In genomic region chr4:136748842-136749392, GRCm38 (mm10) we compare ENCODE assay signal across 10 mouse cellular contexts.
A peak's percentile ranks its signal among the peaks of the same experiment; 100 is the strongest.
DNase-seq lines count a peak whose midpoint lies in the region; ATAC-seq and TF ChIP-seq lines count a peak whose summit lies in the region.
"Had no signal": no experiment of that assay in that cellular context is flagged by ENCODE, and none has a peak within 500 bp of the region (broad histone marks: within the 10 kb centered on the region; RNA-seq: fewer than 3 reads in every experiment).

No protein-coding gene starts in this region.

- DNase-seq in lung, adult 2 months: no peak
- no peak for DNase-seq in embryonic facial prominence, embryonic 11.5 days (ENCODE audit: low spot score)
- no peak for DNase-seq in hindbrain, embryonic 10.5 days (ENCODE audit: low spot score)
- DNase-seq in embryo, embryonic 10 days (ENCODE audit: low spot score): no peak
- DNase-seq in urinary bladder, postnatal 36 days (ENCODE audit: low spot score in 2 of 2): no peak
- DNase-seq: kidney, postnatal 14 days; right cerebral cortex, adult 18-20 months had no signal

- H3K27me3 ChIP-seq in lung, embryonic 15.5 days: 0 out of 2 replicates have a peak, but pooled peaks cover 4% of the 10 kb centered on the region
- no peaks in the 10 kb centered on the region; the same call in 1 of the 2 replicates for H3K27me3 ChIP-seq in embryonic facial prominence, embryonic 11.5 days (ENCODE audit: control insufficient read depth, insufficient read depth, low read length)
- H3K27me3 ChIP-seq in hindbrain, embryonic 10.5 days (ENCODE audit: insufficient read depth, poor library complexity, severe bottlenecking): peaks cover 5% of the 10 kb centered on the region; the same call in 1 of the 2 replicates
- H3K27me3 ChIP-seq in neural tube, embryonic 13.5 days: no peaks in the 10 kb centered on the region

- ATAC-seq in lung, embryonic 15.5 days (ENCODE audit: borderline replicate concordance, extremely low read depth, low FRiP score, low TSS enrichment): no peak
- no peak for ATAC-seq in embryonic facial prominence, embryonic 11.5 days (replicated peaks; ENCODE audit: insufficient number of reproducible peaks, low FRiP score, low TSS enrichment, low read depth)
- no peak for ATAC-seq in neural tube, embryonic 13.5 days (ENCODE audit: low read depth)
- ATAC-seq in megakaryocyte, adult 5-6 weeks (ENCODE audit: poor library complexity, severe bottlenecking): no peak

- no peaks in the 10 kb centered on the region for H3K9me3 ChIP-seq in lung, embryonic 15.5 days
- H3K9me3 ChIP-seq in embryonic facial prominence, embryonic 11.5 days (replicated peaks; ENCODE audit: control insufficient read depth, low read length): no peaks in the 10 kb centered on the region
- no peaks in the 10 kb centered on the region for H3K9me3 ChIP-seq in hindbrain, embryonic 10.5 days
- no peaks in the 10 kb centered on the region for H3K9me3 ChIP-seq in neural tube, embryonic 13.5 days

- H3K9ac ChIP-seq in lung, embryonic 15.5 days: no peak overlapping the region
- no peak overlapping the region; the same call in 1 of the 2 replicates for H3K9ac ChIP-seq in embryonic facial prominence, embryonic 11.5 days (replicated peaks; ENCODE audit: low read length)
- H3K9ac ChIP-seq in neural tube, embryonic 13.5 days: no peak overlapping the region

- no peak for TF ChIP-seq POLR2A in lung, adult 2 months (IDR thresholded peaks at IDR 0.05; ENCODE audit: borderline replicate concordance, extremely low read depth, low read depth, low read length)

- H3K4me1 ChIP-seq in lung, embryonic 15.5 days: peaks cover 24% of the 10 kb centered on the region
- H3K4me1 ChIP-seq in lung, adult 2 months (ENCODE audit: control insufficient read depth, insufficient read depth, low read length): no peaks in the 10 kb centered on the region
- H3K4me1 ChIP-seq in embryonic facial prominence, embryonic 11.5 days (ENCODE audit: control insufficient read depth, insufficient read depth, low read length): peaks cover 6% of the 10 kb centered on the region
- H3K4me1 ChIP-seq in hindbrain, embryonic 10.5 days (replicated peaks): peaks cover 100% of the 10 kb centered on the region
- peaks cover 78% of the 10 kb centered on the region for H3K4me1 ChIP-seq in neural tube, embryonic 13.5 days (replicated peaks)

- 36% methylated on average over 7 of the region's 7 CpGs for WGBS in lung, embryonic 15.5 days
- WGBS in lung, adult 2 months: 40% methylated on average over 7 of the region's 7 CpGs
- 35% methylated on average over 7 of the region's 7 CpGs for WGBS in embryonic facial prominence, embryonic 11.5 days
- WGBS in hindbrain, embryonic 10.5 days: 41% methylated on average over 7 of the region's 7 CpGs
- WGBS in neural tube, embryonic 13.5 days: 47% methylated on average over 7 of the region's 7 CpGs

- H3K4me3 ChIP-seq in lung, embryonic 15.5 days: no peak overlapping the region
- H3K4me3 ChIP-seq in lung, adult 2 months (replicated peaks; ENCODE audit: extremely low read depth, low read depth, low read length): no peak overlapping the region
- H3K4me3 ChIP-seq in embryonic facial prominence, embryonic 11.5 days (ENCODE audit: low read depth, low read length): no peak overlapping the region
- H3K4me3 ChIP-seq in hindbrain, embryonic 10.5 days: no peak overlapping the region
- H3K4me3 ChIP-seq in neural tube, embryonic 13.5 days: no peak overlapping the region

- H3K36me3 ChIP-seq in lung, embryonic 15.5 days: no peaks in the 10 kb centered on the region
- no peaks in the 10 kb centered on the region for H3K36me3 ChIP-seq in embryonic facial prominence, embryonic 11.5 days (replicated peaks; ENCODE audit: control insufficient read depth, insufficient read depth, low read depth, low read length)
- no peaks in the 10 kb centered on the region for H3K36me3 ChIP-seq in hindbrain, embryonic 10.5 days
- H3K36me3 ChIP-seq in neural tube, embryonic 13.5 days: no peaks in the 10 kb centered on the region

- TF ChIP-seq CTCF in lung, adult 2 months (IDR thresholded peaks at IDR 0.05; ENCODE audit: insufficient read depth, low read length): no peak

- peak overlapping the region; percentile 4; the same call in 1 of the 2 replicates for H3K27ac ChIP-seq in lung, embryonic 15.5 days
- H3K27ac ChIP-seq in embryonic facial prominence, embryonic 11.5 days (replicated peaks; ENCODE audit: low read depth, low read length): 0 out of 2 replicates have a peak overlapping the region, but pooled peaks have one; percentile 16
- peak overlapping the region; percentile 96 for H3K27ac ChIP-seq in hindbrain, embryonic 10.5 days
- H3K27ac ChIP-seq in neural tube, embryonic 13.5 days (replicated peaks): peak overlapping the region; percentile 92

- H3K4me2 ChIP-seq in lung, embryonic 15.5 days: no peak overlapping the region
- H3K4me2 ChIP-seq in embryonic facial prominence, embryonic 11.5 days (ENCODE audit: low read depth, low read length): no peak overlapping the region
- no peak overlapping the region for H3K4me2 ChIP-seq in neural tube, embryonic 13.5 days

Comparison
In these comparisons a context has a peak if more than half of its experiments do, and no peak if none do; other contexts are left out.
1. H3K27ac ChIP-seq: peak in every context shown above with its lines; median percentile 96 in hindbrain, embryonic 10.5 days; 92 in neural tube, embryonic 13.5 days; 16 in embryonic facial prominence, embryonic 11.5 days; 4 in lung, embryonic 15.5 days.